9 mouse cellular contexts compared by ENCODE assay signal in genomic region chr6:51544118-51544681, GRCm38 (mm10). TPM values are rescaled to one million over a fixed set of nuclear protein-coding genes. Genes with fewer than 3 reads are reported as not detected.
DNase-seq lines count a peak whose midpoint lies in the region; ATAC-seq and TF ChIP-seq lines count a peak whose summit lies in the region.
"Had no signal": no experiment of that assay in that cellular context is flagged by ENCODE, and none has a peak within 500 bp of the region (broad histone marks: within the 10 kb centered on the region; RNA-seq: fewer than 3 reads in every experiment).

No protein-coding gene starts in this region.

- H3K4me1 ChIP-seq in midbrain, embryonic 12.5 days = peaks cover 22% of the 10 kb centered on the region
- no peaks in the 10 kb centered on the region for H3K4me1 ChIP-seq in midbrain, embryonic 15.5 days
- peaks cover 3 to 5% of the 10 kb centered on the region in 2 experiments; a peak in 3 of 4 replicates for H3K4me1 ChIP-seq in heart, embryonic 14.5 days (ENCODE audit: control insufficient read depth in 2 of 2, insufficient read depth in 2 of 2, low read length in 2 of 2)
- peaks cover 17% of the 10 kb centered on the region for H3K4me1 ChIP-seq in liver, postnatal 0 days (ENCODE audit: insufficient read depth)
- H3K4me1 ChIP-seq in stomach, postnatal 0 days (replicated peaks; ENCODE audit: control insufficient read depth, insufficient read depth) = no peaks in the 10 kb centered on the region

- TF ChIP-seq CTCF in liver, postnatal 0 days (IDR thresholded peaks at IDR 0.05; ENCODE audit: low read depth) = no peak
- TF ChIP-seq CTCF in stomach, postnatal 0 days (IDR thresholded peaks at IDR 0.05; ENCODE audit: low read depth) = no peak

- peak; percentile 53 for DNase-seq in liver, postnatal 0 days
- peak; percentile 61 for DNase-seq in stomach, postnatal 0 days (ENCODE audit: low spot score)
- no peak for DNase-seq in left cerebral cortex, adult 11 months (ENCODE audit: low spot score)
- no peak for DNase-seq in spleen, postnatal 14 days (ENCODE audit: low spot score in 2 of 2)

- peaks cover 3% of the 10 kb centered on the region; the same call in 1 of the 2 replicates for H3K36me3 ChIP-seq in midbrain, embryonic 12.5 days
- no peaks in the 10 kb centered on the region for H3K36me3 ChIP-seq in midbrain, embryonic 15.5 days (replicated peaks)
- no peaks in the 10 kb centered on the region for H3K36me3 ChIP-seq in heart, embryonic 14.5 days (ENCODE audit: control insufficient read depth, insufficient read depth, low read length)
- no peaks in the 10 kb centered on the region for H3K36me3 ChIP-seq in liver, postnatal 0 days (replicated peaks; ENCODE audit: insufficient read depth, low read length)
- no peaks in the 10 kb centered on the region for H3K36me3 ChIP-seq in stomach, postnatal 0 days (ENCODE audit: control insufficient read depth, insufficient read depth, low read length)

- H3K27ac ChIP-seq in midbrain, embryonic 12.5 days (replicated peaks) = peak overlapping the region; percentile 60
- no peak overlapping the region for H3K27ac ChIP-seq in midbrain, embryonic 15.5 days
- H3K27ac ChIP-seq in heart, embryonic 14.5 days (replicated peaks in 1 of 2; ENCODE audit: control insufficient read depth in 1 of 2, insufficient read depth in 1 of 2, low read depth in 2 of 2, low read length in 2 of 2) = no peak overlapping the region; a peak in 1 of 4 replicates
- H3K27ac ChIP-seq in liver, postnatal 0 days (ENCODE audit: low read depth) = peak overlapping the region; percentile 93
- H3K27ac ChIP-seq in stomach, postnatal 0 days (replicated peaks) = peak overlapping the region; percentile 77

- no peak overlapping the region for H3K4me3 ChIP-seq in midbrain, embryonic 12.5 days
- H3K4me3 ChIP-seq in midbrain, embryonic 15.5 days = no peak overlapping the region
- peak overlapping the region in 1 of 2 experiments; percentile 8; a peak in 1 of 4 replicates for H3K4me3 ChIP-seq in heart, embryonic 14.5 days (ENCODE audit: control insufficient read depth in 1 of 2, insufficient read depth in 1 of 2, low read depth in 1 of 2, low read length in 2 of 2)
- peak overlapping the region; percentile 37 for H3K4me3 ChIP-seq in liver, postnatal 0 days (ENCODE audit: low read depth, low read length)
- H3K4me3 ChIP-seq in stomach, postnatal 0 days (ENCODE audit: low read depth, low read length) = peak overlapping the region; percentile 27; the same call in 1 of the 2 replicates
- H3K4me3 ChIP-seq: erythroblast, embryonic 14.5 days had no signal

- H3K9me3 ChIP-seq in midbrain, embryonic 12.5 days = no peaks in the 10 kb centered on the region
- no peaks in the 10 kb centered on the region for H3K9me3 ChIP-seq in midbrain, embryonic 15.5 days
- 0 out of 2 replicates have a peak, but pooled peaks cover 2% of the 10 kb centered on the region for H3K9me3 ChIP-seq in heart, embryonic 14.5 days (ENCODE audit: control insufficient read depth, low read length)
- no peaks in the 10 kb centered on the region for H3K9me3 ChIP-seq in liver, postnatal 0 days (ENCODE audit: low read length)
- H3K9me3 ChIP-seq in stomach, postnatal 0 days (ENCODE audit: control insufficient read depth, low read length) = no peaks in the 10 kb centered on the region

- peak; percentile 34; the same call in 1 of the 2 replicates for ATAC-seq in midbrain, embryonic 12.5 days (ENCODE audit: low FRiP score, low read depth)
- no peak for ATAC-seq in midbrain, embryonic 15.5 days (replicated peaks)
- peak; percentile 38 for ATAC-seq in activated CD4-positive, CD25-positive, alpha-beta regulatory T cell, adult 4 months
- no peak for ATAC-seq in heart, embryonic 14.5 days (ENCODE audit: insufficient number of reproducible peaks, insufficient read depth, low FRiP score, low read depth)
- 0 out of 2 replicates have a peak, but pooled peaks have one; percentile 5 for ATAC-seq in liver, postnatal 0 days
- ATAC-seq in stomach, postnatal 0 days (ENCODE audit: low FRiP score, low TSS enrichment) = peak; percentile 50

- no peak for TF ChIP-seq EP300 in liver, postnatal 0 days (IDR thresholded peaks at IDR 0.05; ENCODE audit: low read depth)
- no peak for TF ChIP-seq EP300 in stomach, postnatal 0 days (optimal IDR thresholded peaks at IDR 0.05)

- H3K4me2 ChIP-seq in midbrain, embryonic 12.5 days (replicated peaks) = 0 out of 2 replicates have a peak overlapping the region, but pooled peaks have one; percentile 9
- no peak overlapping the region for H3K4me2 ChIP-seq in midbrain, embryonic 15.5 days
- H3K4me2 ChIP-seq in heart, embryonic 14.5 days (ENCODE audit: low read length) = peak overlapping the region; percentile 42
- H3K4me2 ChIP-seq in liver, postnatal 0 days (ENCODE audit: low read depth, low read length) = peak overlapping the region; percentile 71
- H3K4me2 ChIP-seq in stomach, postnatal 0 days (replicated peaks; ENCODE audit: low read depth) = 0 out of 2 replicates have a peak overlapping the region, but pooled peaks have one; percentile 42

- 31% methylated on average over 7 of the region's 7 CpGs for WGBS in midbrain, embryonic 12.5 days
- 23% methylated on average over 7 of the region's 7 CpGs for WGBS in midbrain, embryonic 15.5 days
- 47% methylated on average over 7 of the region's 7 CpGs for WGBS in heart, embryonic 14.5 days
- 39% methylated on average over 7 of the region's 7 CpGs for WGBS in liver, postnatal 0 days (ENCODE audit: insufficient replicate concordance)
- 40% methylated on average over 7 of the region's 7 CpGs for WGBS in stomach, postnatal 0 days

- H3K9ac ChIP-seq in midbrain, embryonic 12.5 days (replicated peaks) = no peak overlapping the region
- no peak overlapping the region for H3K9ac ChIP-seq in midbrain, embryonic 15.5 days
- peak overlapping the region; percentile 27; the same call in 1 of the 2 replicates for H3K9ac ChIP-seq in heart, embryonic 14.5 days (ENCODE audit: low read length)
- peak overlapping the region; percentile 68 for H3K9ac ChIP-seq in liver, postnatal 0 days (replicated peaks)
- H3K9ac ChIP-seq in stomach, postnatal 0 days (ENCODE audit: low read length) = no peak overlapping the region

- H3K27me3 ChIP-seq in midbrain, embryonic 12.5 days = no peaks in the 10 kb centered on the region
- H3K27me3 ChIP-seq in midbrain, embryonic 15.5 days (replicated peaks) = no peaks in the 10 kb centered on the region
- no peaks in the 10 kb centered on the region for H3K27me3 ChIP-seq in heart, embryonic 14.5 days (ENCODE audit: control insufficient read depth, insufficient read depth, low read length)
- H3K27me3 ChIP-seq in liver, postnatal 0 days (ENCODE audit: insufficient read depth, low read length) = no peaks in the 10 kb centered on the region
- no peaks in the 10 kb centered on the region for H3K27me3 ChIP-seq in stomach, postnatal 0 days (ENCODE audit: control insufficient read depth, insufficient read depth, low read length)

RNA-seq across cellular contexts. Expression of gene Snx10, which starts 20.5 kb away (rescaled TPM):
- 41.9 and 51.1 TPM in 2 replicates for polyA plus RNA-seq in midbrain, embryonic 12.5 days (2016; fragmentation: Nextera tagmentation; extraction: Ambion mirVana)
- polyA plus RNA-seq in midbrain, embryonic 15.5 days (2015; fragmentation: Nextera tagmentation; extraction: Ambion mirVana) = 50.4 and 52.8 TPM in 2 replicates
- polyA plus RNA-seq in activated CD4-positive, CD25-positive, alpha-beta regulatory T cell, adult 4 months (2017; shearing (Covaris generic)) = 10 to 100 TPM; 23.0 to 32.5 TPM
- polyA plus RNA-seq in heart, embryonic 14.5 days (2014; fragmentation: Nextera tagmentation; extraction: Ambion mirVana) = 18.1 and 19.7 TPM in 2 replicates
- 15.3 and 17.7 TPM in 2 replicates for polyA plus RNA-seq in liver, postnatal 0 days (2015; fragmentation: Nextera tagmentation; extraction: Ambion mirVana)
- 16.9 and 17.4 TPM in 2 replicates for polyA plus RNA-seq in stomach, postnatal 0 days (2015; fragmentation: Nextera tagmentation; extraction: Ambion mirVana)
- polyA plus RNA-seq: erythroblast, embryonic 14.5 days had no signal

Comparison
In these comparisons a context has a peak if more than half of its experiments do, and no peak if none do; other contexts are left out.
1. ATAC-seq: peak in midbrain, embryonic 12.5 days (single experiment), activated CD4-positive, CD25-positive, alpha-beta regulatory T cell, adult 4 months (single experiment), liver, postnatal 0 days (single experiment) and stomach, postnatal 0 days (single experiment); none in midbrain, embryonic 15.5 days (single experiment) and heart, embryonic 14.5 days (single experiment).
2. H3K27ac ChIP-seq: peak in midbrain, embryonic 12.5 days (single experiment), liver, postnatal 0 days (single experiment) and stomach, postnatal 0 days (single experiment); none in midbrain, embryonic 15.5 days (single experiment) and heart, embryonic 14.5 days (0 of 2).
3. H3K4me3 ChIP-seq: peak in liver, postnatal 0 days (single experiment) and stomach, postnatal 0 days (single experiment); none in midbrain, embryonic 12.5 days (single experiment) and midbrain, embryonic 15.5 days (single experiment).
4. H3K9ac ChIP-seq: peak in heart, embryonic 14.5 days (single experiment) and liver, postnatal 0 days (single experiment); none in midbrain, embryonic 12.5 days (single experiment), midbrain, embryonic 15.5 days (single experiment) and stomach, postnatal 0 days (single experiment).
5. DNase-seq: peak in liver, postnatal 0 days (single experiment) and stomach, postnatal 0 days (single experiment); none in left cerebral cortex, adult 11 months (single experiment) and spleen, postnatal 14 days (0 of 2).